ENCODE assay signal across 9 mouse cellular contexts in genomic region chr17:31965623-31966022, GRCm38 (mm10).
DNase-seq lines count a peak whose midpoint lies in the region; ATAC-seq and TF ChIP-seq lines count a peak whose summit lies in the region.
"Had no signal": no experiment of that assay in that cellular context is flagged by ENCODE, and none has a peak within 500 bp of the region (broad histone marks: within the 10 kb centered on the region; RNA-seq: fewer than 3 reads in every experiment).

No protein-coding gene starts in this region.

- no peak overlapping the region for H3K4me2 ChIP-seq in midbrain, embryonic 13.5 days (replicated peaks)
- H3K4me2 ChIP-seq: neural tube, embryonic 13.5 days had no signal

- H3K27me3 ChIP-seq in midbrain, embryonic 10.5 days (ENCODE audit: low read depth, poor library complexity, severe bottlenecking) = no peaks in the 10 kb centered on the region
- no peaks in the 10 kb centered on the region for H3K27me3 ChIP-seq in midbrain, embryonic 13.5 days
- H3K27me3 ChIP-seq: neural tube, embryonic 13.5 days had no signal

- H3K4me1 ChIP-seq in midbrain, embryonic 10.5 days = peaks cover 7% of the 10 kb centered on the region; the same call in 1 of the 2 replicates
- no peaks in the 10 kb centered on the region for H3K4me1 ChIP-seq in midbrain, embryonic 13.5 days (replicated peaks)
- H3K4me1 ChIP-seq: neural tube, embryonic 13.5 days had no signal

- intact Hi-C loops in left cerebral cortex, adult 2 months (cut with DNase I) = no loop called here

- H3K4me3 ChIP-seq in midbrain, embryonic 10.5 days = no peak overlapping the region
- H3K4me3 ChIP-seq in midbrain, embryonic 13.5 days (replicated peaks) = no peak overlapping the region
- no peak overlapping the region for H3K4me3 ChIP-seq in layer of hippocampus, adult 2 months
- no peak overlapping the region for H3K4me3 ChIP-seq in left cerebral cortex, adult 2 months
- H3K4me3 ChIP-seq: neural tube, embryonic 13.5 days had no signal

- WGBS in midbrain, embryonic 10.5 days = 46% methylated on average over 2 of the region's 2 CpGs
- WGBS in midbrain, embryonic 13.5 days = 52% methylated on average over 2 of the region's 2 CpGs

- no peak for ATAC-seq in midbrain, embryonic 13.5 days

- no peak overlapping the region for H3K9ac ChIP-seq in midbrain, embryonic 13.5 days (replicated peaks)
- H3K9ac ChIP-seq: neural tube, embryonic 13.5 days had no signal

- DNase-seq in midbrain, embryonic 10.5 days (ENCODE audit: low spot score) = no peak
- DNase-seq in hindlimb bud, embryonic 11.5 days (ENCODE audit: extremely low spot score, low read depth, low spot score) = peak; percentile 18
- DNase-seq in liver = peak; percentile 30
- peak; percentile 86 for DNase-seq in yolk sac, embryonic 10.5 days (ENCODE audit: low spot score)
- no peak for DNase-seq in thymus, adult 18-20 months
- no peak for DNase-seq in layer of hippocampus, adult 2 months (ENCODE audit: low spot score in 2 of 2)
- no peak for DNase-seq in left cerebral cortex, adult 2 months (ENCODE audit: extremely low spot score in 1 of 2, low spot score in 2 of 2)

- 0 out of 2 replicates have a peak overlapping the region, but pooled peaks have one; percentile 18 for H3K27ac ChIP-seq in midbrain, embryonic 10.5 days (replicated peaks)
- H3K27ac ChIP-seq in midbrain, embryonic 13.5 days = no peak overlapping the region
- H3K27ac ChIP-seq in layer of hippocampus, adult 2 months = no peak overlapping the region
- H3K27ac ChIP-seq in left cerebral cortex, adult 2 months = no peak overlapping the region
- H3K27ac ChIP-seq: neural tube, embryonic 13.5 days had no signal

- H3K9me3 ChIP-seq in midbrain, embryonic 10.5 days (replicated peaks) = no peaks in the 10 kb centered on the region
- H3K9me3 ChIP-seq in midbrain, embryonic 13.5 days = no peaks in the 10 kb centered on the region
- H3K9me3 ChIP-seq: neural tube, embryonic 13.5 days had no signal

- no peak for TF ChIP-seq CTCF in layer of hippocampus, adult 2 months (conservative IDR thresholded peaks at IDR 0.05)
- no peak for TF ChIP-seq CTCF in left cerebral cortex, adult 2 months (IDR thresholded peaks at IDR 0.05)

- H3K36me3 ChIP-seq in midbrain, embryonic 10.5 days = no peaks in the 10 kb centered on the region
- H3K36me3 ChIP-seq in midbrain, embryonic 13.5 days = no peaks in the 10 kb centered on the region
- H3K36me3 ChIP-seq: neural tube, embryonic 13.5 days had no signal

Comparison
In these comparisons a context has a peak if more than half of its experiments do, and no peak if none do; other contexts are left out.
1. DNase-seq: peak in hindlimb bud, embryonic 11.5 days (single experiment), liver (single experiment) and yolk sac, embryonic 10.5 days (single experiment); none in midbrain, embryonic 10.5 days (single experiment), thymus, adult 18-20 months (0 of 2), layer of hippocampus, adult 2 months (0 of 2) and left cerebral cortex, adult 2 months (0 of 2).